Mouse (Mus musculus) midbrain, embryonic 12.5 days (tissue): ENCODE data around the gene Rdh5. TPM values are rescaled to one million over a fixed set of nuclear protein-coding genes. Genes with fewer than 3 reads are reported as not detected.

Source experiments
- ATAC-seq: fragments of 200-750 bp; cut with Nextera tagmentation; 2 replicates; pipeline ENCODE4 v1.8.0; 2017; ENCODE audit warnings: low read depth, moderate TSS enrichment, moderate library complexity; ENCODE audit not compliant: low FRiP score
- H3K27ac ChIP-seq: fragments of 300-500 bp; sonication (generic); replicated peaks from 2 replicates; pipeline ENCODE4 v1.5.1; 2016; ENCODE audit warnings: mild to moderate bottlenecking
- H3K27me3 ChIP-seq: fragments of 300-500 bp; sonication (generic); 2 replicates; pipeline ENCODE4 v1.6.1; 2016; ENCODE audit warnings: mild to moderate bottlenecking
- H3K36me3 ChIP-seq: fragments of 300-500 bp; sonication (generic); 2 replicates; pipeline ENCODE4 v1.6.1; 2016
- H3K4me1 ChIP-seq: fragments of 300-500 bp; sonication (generic); 2 replicates; pipeline ENCODE4 v1.6.1; 2016
- H3K4me2 ChIP-seq: fragments of 300-500 bp; sonication (generic); replicated peaks from 2 replicates; pipeline ENCODE4 v1.6.1; 2016; ENCODE audit warnings: mild to moderate bottlenecking, moderate library complexity
- H3K4me3 ChIP-seq: fragments of 300-500 bp; sonication (generic); 2 replicates; pipeline ENCODE4 v1.5.1; 2016; ENCODE audit warnings: mild to moderate bottlenecking
- H3K9ac ChIP-seq: fragments of 300-500 bp; sonication (generic); replicated peaks from 2 replicates; pipeline ENCODE4 v1.6.1; 2016; ENCODE audit warnings: mild to moderate bottlenecking, moderate library complexity
- H3K9me3 ChIP-seq: fragments of 300-500 bp; sonication (generic); 2 replicates; pipeline ENCODE4 v1.6.1; 2016; ENCODE audit warnings: mild to moderate bottlenecking
- WGBS: fragments of 180-500 bp; shearing (Covaris S2); methylation state at CpG from one replicate; pipeline ENCODE4 v1.1.7; 2016; 5-methylcytosine and 5-hydroxymethylcytosine counted together
- polyA plus RNA-seq: library from polyadenylated mRNA; unstranded; fragments of >200 nt; fragmentation: Nextera tagmentation; extraction: Ambion mirVana; gene quantifications from 2 replicates; pipeline ENCODE4 v1.2.1, GENCODE M21; 2016

Gene Rdh5
- polyA plus RNA-seq, 1 experiment from 2014 or later, result 16.2 TPM

- WGBS, result 79% methylated on average over 6 of the region's 6 CpGs
- Histone ChIP-seq H3K9ac (no peak overlapping the region), H3K4me1 (0 out of 2 replicates have a peak, but pooled peaks cover 5% of the 10 kb centered on the region), H3K4me2 (no peak overlapping the region), H3K9me3 (no peaks in the 10 kb centered on the region), H3K27ac (no peak overlapping the region), H3K4me3 (no peak overlapping the region), H3K27me3 (peaks cover 28% of the 10 kb centered on the region), H3K36me3 (no peaks in the 10 kb centered on the region)
- no peak for ATAC-seq
Observed at GRCm38 (mm10) chr10:128899759-128900490, 22.8 kb downstream of the Rdh5 start.

GRCm38 (mm10) chr10:128897501-128897900 lies 25.2 kb downstream of the Rdh5 start:
- H3K27me3 ChIP-seq, result peaks cover 42% of the 10 kb centered on the region
- H3K4me2 ChIP-seq, result no peak overlapping the region
- H3K4me3 ChIP-seq, result no peak overlapping the region
- ATAC-seq, result no peak
- no peak overlapping the region for H3K27ac ChIP-seq
- peaks cover 10% of the 10 kb centered on the region for H3K4me1 ChIP-seq
- no peak overlapping the region for H3K9ac ChIP-seq
- H3K9me3 ChIP-seq, result no peaks in the 10 kb centered on the region
- 36% methylated on average over 1 of the region's 1 CpGs for WGBS
- H3K36me3 ChIP-seq, result no peaks in the 10 kb centered on the region

DNA sequence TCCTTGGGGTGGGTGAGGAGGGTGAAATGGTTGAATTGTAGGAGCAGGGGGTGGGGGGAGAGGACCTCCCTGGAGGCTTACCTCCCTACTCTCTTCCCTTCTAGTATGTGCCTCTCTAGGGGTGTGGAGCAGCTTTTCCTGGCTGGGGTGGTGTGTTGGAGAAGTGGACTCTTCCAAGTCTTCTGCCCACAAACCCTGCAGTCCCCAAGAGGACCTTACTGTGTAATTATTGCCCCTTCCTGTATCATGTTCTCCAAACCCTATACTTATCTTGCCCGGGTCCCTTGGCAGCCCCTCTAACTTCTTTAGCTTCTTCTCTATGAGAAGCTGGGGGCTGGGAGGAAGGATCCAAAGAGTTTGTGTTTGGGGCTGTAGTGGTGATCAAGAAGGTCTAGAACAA lies 25.9 kb downstream of the Rdh5 start:
- peaks cover 42% of the 10 kb centered on the region for H3K27me3 ChIP-seq
- no peak overlapping the region for H3K4me3 ChIP-seq
- H3K4me1 ChIP-seq, result peaks cover 13% of the 10 kb centered on the region
- 70% methylated on average over 1 of the region's 1 CpGs for WGBS
- H3K27ac ChIP-seq, result no peak overlapping the region
- H3K4me2 ChIP-seq, result no peak overlapping the region
- no peak overlapping the region for H3K9ac ChIP-seq
- no peaks in the 10 kb centered on the region for H3K9me3 ChIP-seq
- H3K36me3 ChIP-seq, result no peaks in the 10 kb centered on the region
- no peak for ATAC-seq

DNA sequence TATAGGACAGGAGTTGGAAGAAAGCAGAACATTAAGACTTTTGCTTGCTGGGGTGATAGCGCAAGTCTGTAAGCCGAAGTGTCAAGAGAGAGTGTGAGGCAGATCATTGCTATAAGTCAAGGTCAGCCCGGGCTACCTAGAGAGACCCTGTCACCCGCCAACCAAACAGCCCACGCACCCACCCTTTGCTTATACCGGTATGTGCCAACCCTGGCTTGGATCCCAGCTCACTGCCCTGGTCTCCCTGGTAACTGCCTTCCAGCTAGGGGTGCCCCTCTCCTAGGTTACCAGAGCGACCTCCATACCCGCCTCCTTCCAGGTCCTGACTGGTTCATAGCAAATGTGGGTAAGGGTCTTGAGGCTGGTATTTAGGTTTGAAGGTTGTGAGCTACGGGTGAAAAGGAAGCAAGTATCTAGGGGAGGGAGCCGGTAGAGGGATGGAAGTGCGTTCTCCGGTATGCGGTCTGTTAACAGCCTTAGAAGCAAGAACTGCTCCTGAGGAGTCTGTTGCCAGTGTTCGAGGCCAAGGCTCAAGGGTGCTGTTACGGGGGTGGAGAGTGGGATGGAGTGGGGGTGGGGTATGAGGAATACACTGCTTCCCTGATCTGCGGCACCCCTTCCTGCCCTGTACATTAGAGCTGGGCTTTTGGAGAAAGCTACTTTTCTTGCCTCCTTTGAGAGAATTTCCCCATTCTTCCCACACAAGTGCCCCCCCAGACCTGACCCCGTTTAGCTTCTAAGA lies 26.6 kb downstream of the Rdh5 start:
- Histone ChIP-seq H3K36me3 (no peaks in the 10 kb centered on the region), H3K9ac (no peak overlapping the region), H3K27ac (no peak overlapping the region), H3K4me3 (no peak overlapping the region), H3K27me3 (peaks cover 42% of the 10 kb centered on the region), H3K4me1 (peaks cover 13% of the 10 kb centered on the region), H3K4me2 (no peak overlapping the region), H3K9me3 (no peaks in the 10 kb centered on the region)
- no peak for ATAC-seq
- 3% methylated on average over 17 of the region's 17 CpGs for WGBS

- Histone ChIP-seq H3K9ac (no peak overlapping the region), H3K9me3 (no peaks in the 10 kb centered on the region), H3K4me3 (no peak overlapping the region), H3K27ac (no peak overlapping the region), H3K36me3 (no peaks in the 10 kb centered on the region), H3K4me1 (peaks cover 17% of the 10 kb centered on the region), H3K27me3 (peaks cover 42% of the 10 kb centered on the region), H3K4me2 (no peak overlapping the region)
- under 1% methylated on average over 9 of the region's 9 CpGs for WGBS
- no peak for ATAC-seq
Observed at GRCm38 (mm10) chr10:128895437-128895836, 27.3 kb downstream of the Rdh5 start.

DNA sequence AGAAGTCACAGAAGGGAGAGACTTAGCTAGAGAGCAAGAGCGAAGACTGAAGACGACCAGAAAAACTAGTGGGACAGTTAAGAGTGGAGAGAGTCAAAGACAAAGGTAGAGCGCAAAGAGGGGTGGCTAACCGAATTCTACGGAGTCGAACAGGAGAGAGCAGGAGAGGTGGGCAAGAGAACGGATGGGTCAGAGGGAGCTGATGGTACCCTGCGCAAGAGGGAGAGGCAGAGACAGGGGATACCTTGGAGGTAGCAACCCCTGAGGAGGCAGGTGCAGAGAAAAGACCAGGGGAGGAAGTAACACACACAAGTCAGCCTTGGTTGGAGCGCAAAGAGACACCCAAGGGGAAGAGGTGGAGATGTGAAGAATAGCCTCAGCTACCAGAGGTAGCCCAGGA lies 30.4 kb downstream of the Rdh5 start:
- Histone ChIP-seq H3K4me3 (peak overlapping the region; percentile 82), H3K36me3 (0 out of 2 replicates have a peak, but pooled peaks cover 9% of the 10 kb centered on the region), H3K9me3 (no peaks in the 10 kb centered on the region), H3K4me2 (peak overlapping the region; percentile 93), H3K27ac (peak overlapping the region; percentile 91), H3K27me3 (peaks cover 35% of the 10 kb centered on the region), H3K4me1 (peaks cover 43% of the 10 kb centered on the region), H3K9ac (peak overlapping the region; percentile 79)
- ATAC-seq, result peak; percentile 5; the same call in 1 of the 2 replicates
- 2% methylated on average over 9 of the region's 9 CpGs for WGBS

DNA sequence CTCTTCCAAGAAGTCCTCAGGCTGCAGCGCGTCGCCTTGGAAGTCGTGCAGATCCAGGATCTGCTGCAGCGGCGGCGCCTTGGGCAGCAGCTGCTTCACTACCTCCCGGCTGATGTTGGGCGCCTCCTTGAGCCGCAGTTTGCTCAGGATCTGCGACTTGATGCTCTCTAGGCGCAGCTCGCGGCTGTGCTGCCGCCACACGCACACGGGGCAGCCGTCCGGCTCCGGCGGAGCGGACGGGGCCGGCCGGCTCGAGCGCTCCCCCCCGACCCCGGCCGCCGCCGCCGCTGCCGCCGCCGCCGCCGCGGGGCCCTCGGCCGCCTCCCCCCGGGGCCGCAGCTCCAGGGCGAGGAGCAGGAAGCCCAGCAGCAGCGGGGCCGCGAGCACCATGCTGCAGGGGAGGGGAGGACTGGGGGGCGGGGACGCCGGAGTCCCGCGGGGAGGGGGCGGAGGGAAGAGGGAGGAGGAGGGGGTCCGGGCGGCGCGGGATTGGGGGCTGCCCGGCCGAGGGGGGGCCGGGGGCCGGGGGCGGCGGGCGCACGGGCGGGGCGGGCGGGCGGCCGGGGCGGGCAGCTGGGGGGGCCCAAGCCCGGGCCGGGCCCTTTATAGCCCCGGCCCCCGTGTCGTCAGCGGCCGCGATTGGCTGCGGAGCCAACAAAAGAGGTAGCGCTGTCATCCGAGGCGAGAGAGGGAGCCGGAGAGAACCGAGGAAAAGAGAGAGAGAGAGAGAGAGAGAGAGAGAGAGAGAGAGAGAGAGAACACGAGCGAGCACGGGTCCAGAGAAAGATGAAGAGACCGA lies 31.2 kb downstream of the Rdh5 start, which contains the start of gene Gdf11:
TSS of gene Gdf11 (minus strand) at position 423 of the 799 bp plus-strand sequence.
- H3K9me3 ChIP-seq, result no peaks in the 10 kb centered on the region
- peak within 1 kb of the TSS; percentile 82 for H3K4me3 ChIP-seq
- H3K27ac ChIP-seq, result peak within 1 kb of the TSS; percentile 91
- ATAC-seq, result peak; percentile 88
- whole genome bisulfite sequencing, result under 1% methylated on average over 71 of the region's 89 CpGs
- peak within 1 kb of the TSS; percentile 79 for H3K9ac ChIP-seq
- H3K27me3 ChIP-seq, result peaks cover 27% of the 10 kb centered on the region
- H3K4me1 ChIP-seq, result peaks cover 46% of the 10 kb centered on the region
- H3K36me3 ChIP-seq, result peaks cover 15% of the 10 kb centered on the region; the same call in 1 of the 2 replicates
- peak within 1 kb of the TSS; percentile 93 for H3K4me2 ChIP-seq

DNA sequence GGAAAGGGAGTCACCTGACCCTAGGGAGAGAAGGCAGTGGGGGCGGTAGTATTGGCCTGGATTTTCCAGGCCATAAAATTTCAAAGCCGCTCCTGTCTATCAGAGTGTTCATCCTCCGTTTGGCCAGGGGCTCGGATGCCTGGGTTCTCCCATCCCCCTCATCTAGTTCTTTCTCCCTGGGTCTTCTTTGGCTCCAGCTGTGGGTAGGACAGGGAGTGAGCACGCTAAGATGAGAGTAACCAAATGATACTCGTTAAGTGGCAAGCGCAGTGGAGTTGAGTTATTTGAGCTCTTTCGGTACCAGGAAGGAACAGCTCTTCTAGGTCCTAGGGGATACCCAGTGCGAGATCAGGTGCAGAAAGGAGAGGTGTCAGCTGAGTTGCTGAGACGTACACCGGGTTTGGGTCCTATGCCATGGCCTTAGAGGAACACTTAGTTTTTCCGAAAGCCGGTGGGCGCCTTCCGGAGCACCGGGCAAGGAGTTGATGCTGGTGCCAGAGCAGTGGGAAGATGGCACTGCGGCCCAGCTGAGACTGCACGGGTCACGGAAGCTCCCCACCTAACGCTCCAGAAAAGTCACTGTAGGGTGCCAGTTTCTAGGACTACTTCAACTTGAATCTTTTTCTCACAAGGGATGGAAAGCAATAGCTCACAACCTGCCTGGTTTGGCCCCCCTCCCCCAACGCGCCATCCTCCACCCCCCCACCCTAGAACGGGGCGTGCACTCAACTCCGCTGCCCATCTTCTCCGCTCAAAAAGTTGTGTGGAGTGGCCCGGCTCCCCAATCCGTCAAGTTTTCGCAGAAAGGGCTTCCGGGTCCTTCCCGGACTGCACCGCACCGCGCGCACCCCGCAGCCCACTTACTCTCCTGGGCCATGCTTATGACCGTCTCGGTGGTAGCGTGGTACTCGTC lies 32.0 kb downstream of the Rdh5 start:
- WGBS, result under 1% methylated on average over 40 of the region's 40 CpGs
- Histone ChIP-seq H3K27me3 (peaks cover 19% of the 10 kb centered on the region), H3K27ac (peak overlapping the region; percentile 91), H3K4me1 (peaks cover 41% of the 10 kb centered on the region), H3K4me3 (peak overlapping the region; percentile 82), H3K36me3 (peaks cover 23% of the 10 kb centered on the region), H3K9ac (peak overlapping the region; percentile 79), H3K9me3 (no peaks in the 10 kb centered on the region), H3K4me2 (peak overlapping the region; percentile 93)
- no peak for ATAC-seq

DNA sequence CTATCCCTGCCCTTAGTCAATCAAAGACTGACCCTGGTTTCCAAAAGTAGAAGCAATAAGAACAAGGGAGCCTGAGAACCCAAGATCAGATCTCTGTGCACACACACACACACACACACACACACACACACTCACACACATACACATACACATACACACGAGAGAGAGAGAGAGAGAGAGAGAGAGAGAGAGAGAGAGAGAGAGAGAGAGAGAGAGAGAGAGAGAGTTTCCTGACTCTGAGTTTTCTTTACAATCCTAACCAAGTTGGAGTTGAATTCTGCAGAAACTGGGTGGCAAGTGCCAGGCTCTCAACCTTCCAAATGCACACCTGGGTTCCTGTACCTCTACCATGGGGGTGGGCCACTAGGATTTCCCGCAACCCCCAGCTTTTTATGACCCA lies 32.8 kb downstream of the Rdh5 start:
- Histone ChIP-seq H3K4me1 (peaks cover 41% of the 10 kb centered on the region), H3K27me3 (peaks cover 13% of the 10 kb centered on the region), H3K4me2 (peak overlapping the region; percentile 93), H3K9me3 (no peaks in the 10 kb centered on the region), H3K36me3 (peaks cover 31% of the 10 kb centered on the region), H3K27ac (peak overlapping the region; percentile 91), H3K4me3 (peak overlapping the region; percentile 82), H3K9ac (peak overlapping the region; percentile 79)
- no peak for ATAC-seq
- WGBS, result 11% methylated on average over 1 of the region's 2 CpGs

DNA sequence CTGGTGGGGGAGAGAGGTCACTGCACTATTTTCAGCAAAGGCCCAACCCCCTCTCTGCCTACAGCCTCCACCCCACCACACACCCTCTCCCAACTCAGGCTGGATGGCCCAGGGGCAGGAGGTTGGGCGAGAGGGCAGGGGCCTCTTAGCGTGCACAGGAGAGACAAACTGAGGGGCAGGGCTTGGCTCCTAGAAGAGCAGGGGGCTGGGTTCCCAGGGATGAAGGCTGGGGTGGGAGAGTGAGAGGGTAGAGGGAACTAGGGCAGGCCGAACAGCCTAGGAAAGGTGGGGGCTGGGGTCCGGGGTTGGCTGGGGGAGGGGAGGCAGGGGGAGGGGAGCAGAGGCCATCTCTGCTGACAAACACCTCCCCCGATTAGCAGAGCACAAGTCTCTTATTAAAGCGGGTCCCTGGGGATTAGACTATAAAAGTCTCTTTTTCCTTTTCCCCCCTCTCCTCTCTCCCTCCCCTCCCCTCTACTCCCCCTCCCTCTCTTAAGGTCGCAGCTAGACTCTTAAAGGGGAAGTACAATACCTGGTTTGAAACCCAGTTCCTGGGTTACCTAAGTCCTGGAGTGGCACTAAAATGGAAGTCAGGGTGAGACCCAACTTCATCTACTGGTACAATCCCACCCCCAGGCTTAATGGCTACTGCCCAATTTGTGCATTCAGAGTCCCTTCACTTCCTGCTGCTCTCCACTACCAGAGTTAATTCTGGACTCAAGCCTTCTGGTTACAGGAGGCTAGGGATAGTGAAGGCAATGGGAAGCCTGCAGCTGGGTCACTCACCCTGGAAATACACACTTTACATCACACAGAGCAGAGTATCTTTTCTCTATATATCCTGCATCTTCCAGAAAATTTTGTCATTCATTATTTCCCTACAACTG lies 33.5 kb downstream of the Rdh5 start:
- Histone ChIP-seq H3K9ac (peak overlapping the region; percentile 79), H3K4me3 (peak overlapping the region; percentile 82), H3K9me3 (no peaks in the 10 kb centered on the region), H3K36me3 (peaks cover 36% of the 10 kb centered on the region), H3K27ac (peak overlapping the region; percentile 91), H3K4me1 (peaks cover 41% of the 10 kb centered on the region), H3K4me2 (peak overlapping the region; percentile 93), H3K27me3 (peaks cover 8% of the 10 kb centered on the region; the same call in 1 of the 2 replicates)
- peak; percentile 61 for ATAC-seq
- WGBS, result 0% methylated on average over 6 of the region's 7 CpGs
